Mouse (Mus musculus) hindbrain, embryonic 15.5 days (tissue): Measurements from ENCODE around the gene Strap. TPM values are rescaled to one million over a fixed set of nuclear protein-coding genes. Genes with fewer than 3 reads are reported as not detected.

Source experiments
- ATAC-seq: fragments of 200-750 bp; cut with Nextera tagmentation; 2 replicates; pipeline ENCODE4 v1.8.0; 2017; ENCODE audit warnings: low read depth, moderate number of reproducible peaks, moderate TSS enrichment; ENCODE audit not compliant: low FRiP score
- H3K27ac ChIP-seq: fragments of 300-500 bp; sonication (generic); replicated peaks from 2 replicates; pipeline ENCODE4 v1.5.1; 2015; ENCODE audit warnings: mild to moderate bottlenecking, inconsistent platforms
- H3K27me3 ChIP-seq: fragments of 300-500 bp; sonication (generic); 2 replicates; pipeline ENCODE4 v1.6.1; 2015; ENCODE audit warnings: control low read depth, inconsistent platforms
- H3K36me3 ChIP-seq: fragments of 300-500 bp; sonication (generic); 2 replicates; pipeline ENCODE4 v1.6.1; 2015; ENCODE audit warnings: control low read depth, inconsistent platforms
- H3K4me1 ChIP-seq: fragments of 300-500 bp; sonication (generic); replicated peaks from 2 replicates; pipeline ENCODE4 v1.6.1; 2015; ENCODE audit warnings: control low read depth, inconsistent platforms
- H3K4me2 ChIP-seq: fragments of 300-500 bp; sonication (generic); 2 replicates; pipeline ENCODE4 v1.6.1; 2015; ENCODE audit warnings: moderate library complexity, mild to moderate bottlenecking, inconsistent platforms
- H3K4me3 ChIP-seq: fragments of 300-500 bp; sonication (generic); 2 replicates; pipeline ENCODE4 v1.5.1; 2015; ENCODE audit warnings: mild to moderate bottlenecking, inconsistent platforms
- H3K9ac ChIP-seq: fragments of 300-500 bp; sonication (generic); 2 replicates; pipeline ENCODE4 v1.6.1; 2015; ENCODE audit warnings: inconsistent platforms
- H3K9me3 ChIP-seq: fragments of 300-500 bp; sonication (generic); 2 replicates; pipeline ENCODE4 v1.6.1; 2016; ENCODE audit warnings: control low read depth, inconsistent platforms
- WGBS: fragments of 180-500 bp; shearing (Covaris S2); methylation state at CpG from one replicate; pipeline ENCODE4 v1.1.7; 2015; 5-methylcytosine and 5-hydroxymethylcytosine counted together
- polyA plus RNA-seq: library from polyadenylated mRNA; unstranded; fragments of >200 nt; fragmentation: Nextera tagmentation; extraction: Ambion mirVana; gene quantifications from 2 replicates; pipeline ENCODE4 v1.2.1, GENCODE M21; 2015

Gene Strap
- polyA plus RNA-seq, 1 experiment from 2014 or later = 156 TPM

GRCm38 (mm10) chr6:137740972-137741371 lies 6.1 kb downstream of the Strap start:
- 95% methylated on average over 2 of the region's 2 CpGs for WGBS
- Histone ChIP-seq H3K4me2 (no peak overlapping the region), H3K36me3 (peaks cover 63% of the 10 kb centered on the region), H3K4me3 (no peak overlapping the region), H3K9me3 (no peaks in the 10 kb centered on the region), H3K27ac (no peak overlapping the region), H3K27me3 (no peaks in the 10 kb centered on the region), H3K4me1 (peaks cover 11% of the 10 kb centered on the region), H3K9ac (no peak overlapping the region)
- no peak for ATAC-seq

DNA sequence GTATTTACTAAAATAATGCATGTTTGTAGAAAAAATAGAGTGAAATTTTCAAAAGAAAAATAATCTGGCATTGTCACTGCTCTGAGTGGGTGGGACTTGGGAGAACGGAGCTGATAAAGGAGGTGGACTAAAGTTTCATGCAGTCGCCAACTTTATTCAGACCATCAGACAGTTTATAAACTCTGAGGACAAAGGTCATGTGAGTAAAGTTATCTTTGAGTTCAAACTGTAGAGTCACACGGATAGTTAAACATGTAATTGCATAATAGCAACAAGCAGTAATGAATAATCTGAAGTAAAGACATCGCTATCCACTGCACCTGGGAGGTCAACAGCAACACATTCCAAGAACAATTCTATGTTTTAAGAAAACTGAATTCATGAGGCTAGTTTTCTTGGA lies 9.8 kb downstream of the Strap start:
- H3K4me3 ChIP-seq = no peak overlapping the region
- no peak overlapping the region for H3K27ac ChIP-seq
- H3K27me3 ChIP-seq = no peaks in the 10 kb centered on the region
- no peak overlapping the region for H3K9ac ChIP-seq
- H3K36me3 ChIP-seq = peaks cover 80% of the 10 kb centered on the region
- H3K4me2 ChIP-seq = no peak overlapping the region
- 92% methylated on average over 4 of the region's 4 CpGs for WGBS
- ATAC-seq = no peak
- H3K9me3 ChIP-seq = no peaks in the 10 kb centered on the region
- no peaks in the 10 kb centered on the region for H3K4me1 ChIP-seq

DNA sequence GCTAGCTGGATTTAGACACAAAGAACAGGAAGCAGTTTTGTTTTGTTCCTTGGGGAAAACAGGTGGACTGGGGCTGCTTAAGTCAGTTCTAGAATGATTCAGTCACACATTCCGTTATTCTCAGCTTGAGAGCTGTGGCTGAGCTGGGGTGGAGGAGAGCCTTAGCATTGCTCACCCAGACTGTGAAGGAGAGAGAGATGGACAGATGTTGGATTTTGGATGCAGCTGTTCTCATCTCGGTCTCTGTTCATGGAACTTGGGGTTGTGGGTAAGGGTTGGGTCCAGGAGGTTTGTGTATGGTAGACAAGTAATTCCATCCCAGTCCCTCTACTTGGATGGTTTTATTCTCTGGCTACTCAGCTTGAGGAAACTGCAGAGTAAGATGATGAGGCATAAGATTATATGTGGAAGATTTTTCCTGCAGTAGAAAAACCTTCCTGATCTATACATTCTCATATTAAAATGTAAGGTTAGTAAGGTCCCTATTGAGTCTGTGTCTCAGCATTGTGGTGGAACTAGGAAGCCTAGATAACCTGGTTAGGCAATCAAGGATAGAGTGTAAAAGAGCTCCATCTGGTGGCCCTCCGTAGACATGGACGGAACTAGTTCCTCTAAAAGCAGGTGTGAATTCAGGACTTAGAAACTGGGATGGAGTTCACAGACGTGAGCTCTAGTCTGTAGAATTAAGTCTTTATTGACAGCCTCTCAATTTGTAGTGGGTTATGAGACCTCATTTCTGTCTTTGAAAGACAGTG lies 12.5 kb downstream of the Strap start:
- 75% methylated on average over 5 of the region's 5 CpGs for WGBS
- no peak overlapping the region for H3K4me2 ChIP-seq
- H3K4me3 ChIP-seq = no peak overlapping the region
- H3K9me3 ChIP-seq = no peaks in the 10 kb centered on the region
- H3K9ac ChIP-seq = no peak overlapping the region
- H3K27ac ChIP-seq = no peak overlapping the region
- H3K4me1 ChIP-seq = no peaks in the 10 kb centered on the region
- H3K27me3 ChIP-seq = no peaks in the 10 kb centered on the region
- ATAC-seq = peak; percentile 66; the same call in 1 of the 2 replicates
- H3K36me3 ChIP-seq = peaks cover 75% of the 10 kb centered on the region

DNA sequence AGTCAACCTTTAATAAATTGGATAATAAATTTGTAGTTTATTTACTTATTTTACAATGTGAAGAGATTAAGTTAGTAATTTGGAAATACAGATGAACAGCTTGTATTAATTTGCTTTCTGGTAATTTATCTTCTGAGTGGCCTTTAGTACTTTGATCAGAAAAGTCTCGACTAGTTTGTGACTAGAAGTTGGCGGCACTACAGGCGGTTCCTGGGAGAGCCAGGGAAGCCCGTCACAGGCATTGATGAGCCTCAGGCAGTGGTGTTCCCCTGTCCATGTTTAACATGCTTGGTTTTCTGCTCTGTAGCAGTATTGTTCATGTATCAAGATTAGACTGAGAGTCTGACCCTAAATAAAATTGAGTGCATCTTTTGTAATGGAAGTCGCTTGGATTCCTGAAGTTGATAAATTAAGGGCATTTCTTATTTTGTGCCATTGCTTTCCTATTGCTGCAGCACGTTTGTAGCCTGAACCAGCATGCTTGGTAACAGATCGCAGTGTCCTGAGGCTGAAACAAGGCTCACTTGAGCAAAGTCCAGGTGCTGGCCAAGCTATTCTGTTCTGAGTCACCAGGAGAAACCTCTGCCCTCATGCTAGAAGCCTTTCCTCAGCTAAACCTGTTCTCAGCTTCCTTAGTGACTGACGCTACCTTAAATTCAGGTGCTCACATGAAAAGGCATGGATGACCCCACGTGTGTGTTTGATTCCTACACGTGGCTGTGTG lies 16.8 kb downstream of the Strap start:
- Histone ChIP-seq H3K9me3 (no peaks in the 10 kb centered on the region), H3K4me2 (no peak overlapping the region), H3K27me3 (no peaks in the 10 kb centered on the region), H3K4me3 (no peak overlapping the region), H3K27ac (no peak overlapping the region), H3K9ac (no peak overlapping the region), H3K4me1 (peaks cover 14% of the 10 kb centered on the region), H3K36me3 (peaks cover 48% of the 10 kb centered on the region)
- no peak for ATAC-seq
- 89% methylated on average over 10 of the region's 10 CpGs for WGBS

DNA sequence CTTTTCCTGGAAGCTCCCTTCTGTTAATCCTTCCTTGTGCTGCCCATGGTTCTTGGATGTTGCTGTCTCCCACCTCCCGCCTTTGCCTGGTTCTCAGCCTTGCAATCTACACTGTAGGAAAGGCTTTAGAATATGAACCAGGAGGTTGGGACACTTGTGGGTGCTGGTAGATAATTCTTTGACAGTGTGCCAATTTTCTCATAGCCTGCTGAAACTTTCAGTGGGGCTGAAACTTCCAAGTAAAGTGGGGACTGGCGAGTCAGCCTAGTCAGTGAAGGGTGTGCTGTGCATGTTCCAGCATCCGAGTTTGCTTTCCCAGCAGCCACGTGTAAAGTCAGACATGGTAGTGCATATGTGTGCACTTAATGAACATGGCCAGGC lies 17.4 kb downstream of the Strap start:
- 92% methylated on average over 4 of the region's 4 CpGs for WGBS
- H3K27me3 ChIP-seq = no peaks in the 10 kb centered on the region
- H3K9ac ChIP-seq = no peak overlapping the region
- no peaks in the 10 kb centered on the region for H3K9me3 ChIP-seq
- H3K4me2 ChIP-seq = no peak overlapping the region
- peaks cover 14% of the 10 kb centered on the region for H3K4me1 ChIP-seq
- no peak for ATAC-seq
- H3K27ac ChIP-seq = no peak overlapping the region
- H3K4me3 ChIP-seq = no peak overlapping the region
- H3K36me3 ChIP-seq = peaks cover 46% of the 10 kb centered on the region

- Histone ChIP-seq H3K9ac (peak within 1 kb of the TSS; percentile 53), H3K9me3 (no peaks in the 10 kb centered on the region), H3K36me3 (peaks cover 31% of the 10 kb centered on the region), H3K27ac (no peak within 1 kb of the TSS), H3K27me3 (no peaks in the 10 kb centered on the region), H3K4me1 (peaks cover 14% of the 10 kb centered on the region), H3K4me2 (peak within 1 kb of the TSS; percentile 86), H3K4me3 (peak within 1 kb of the TSS; percentile 63)
- peak; percentile 81 for ATAC-seq
- WGBS = 13% methylated on average over 26 of the region's 26 CpGs
Measured at GRCm38 (mm10) chr6:137754056-137754856, 19.4 kb downstream of the Strap start, which contains the start of gene Dera. Dera (plus strand) TSS chr6:137754546.

DNA sequence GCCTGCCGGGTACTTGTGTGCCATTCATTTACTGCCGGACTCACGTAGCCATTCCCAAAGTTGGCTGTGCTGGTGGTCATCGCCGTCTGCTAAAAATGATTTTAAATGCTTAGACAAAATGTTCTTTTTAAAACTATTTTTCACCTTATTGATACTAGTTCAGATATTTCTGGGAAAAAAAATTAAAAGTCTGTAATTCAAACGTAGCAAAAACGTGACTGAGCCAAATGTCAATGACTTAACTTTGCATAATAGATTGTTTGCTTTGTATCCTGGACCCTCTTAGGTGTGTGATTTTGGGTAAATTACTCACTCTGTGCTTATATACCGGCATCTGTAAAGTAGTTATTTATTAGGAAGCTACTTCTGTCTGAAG lies 20.0 kb downstream of the Strap start:
- Histone ChIP-seq H3K4me3 (peak overlapping the region; percentile 63), H3K27me3 (no peaks in the 10 kb centered on the region), H3K4me2 (peak overlapping the region; percentile 86), H3K36me3 (peaks cover 25% of the 10 kb centered on the region), H3K27ac (no peak overlapping the region), H3K9ac (peak overlapping the region; percentile 53), H3K9me3 (no peaks in the 10 kb centered on the region), H3K4me1 (peaks cover 14% of the 10 kb centered on the region)
- no peak; the same call in 1 of the 2 replicates for ATAC-seq
- 5% methylated on average over 8 of the region's 8 CpGs for WGBS

- H3K9me3 ChIP-seq = no peaks in the 10 kb centered on the region
- H3K4me3 ChIP-seq = no peak overlapping the region
- peaks cover 15% of the 10 kb centered on the region for H3K36me3 ChIP-seq
- ATAC-seq = no peak
- 67% methylated on average over 5 of the region's 5 CpGs for WGBS
- H3K4me1 ChIP-seq = peaks cover 14% of the 10 kb centered on the region
- no peak overlapping the region for H3K9ac ChIP-seq
- H3K4me2 ChIP-seq = no peak overlapping the region
- no peak overlapping the region for H3K27ac ChIP-seq
- H3K27me3 ChIP-seq = no peaks in the 10 kb centered on the region
Measured at GRCm38 (mm10) chr6:137756310-137756709, 21.4 kb downstream of the Strap start.

DNA sequence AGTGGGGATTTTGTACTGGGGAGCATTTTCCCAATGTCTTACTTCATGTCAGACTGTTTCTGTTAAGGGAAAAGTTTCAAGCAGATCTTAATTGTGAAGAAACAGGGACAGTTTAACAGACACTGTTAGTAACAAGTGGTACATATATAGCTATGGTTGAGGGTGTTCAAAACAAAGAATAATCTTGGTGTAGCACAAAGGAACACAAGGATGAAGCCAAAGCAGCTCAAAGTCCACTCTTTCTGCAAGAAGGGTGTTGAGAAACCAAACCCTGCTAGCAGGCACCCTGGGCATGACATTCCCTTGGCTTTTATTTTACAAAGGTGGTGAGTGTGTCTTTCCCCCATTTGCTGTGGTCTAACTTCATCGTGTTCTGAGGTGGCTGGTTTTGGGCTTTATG lies 23.0 kb downstream of the Strap start:
- no peak for ATAC-seq
- 0 out of 2 replicates have a peak, but pooled peaks cover 1% of the 10 kb centered on the region for H3K36me3 ChIP-seq
- H3K9ac ChIP-seq = no peak overlapping the region
- H3K9me3 ChIP-seq = no peaks in the 10 kb centered on the region
- H3K4me3 ChIP-seq = no peak overlapping the region
- no peaks in the 10 kb centered on the region for H3K27me3 ChIP-seq
- H3K4me2 ChIP-seq = no peak overlapping the region
- 96% methylated on average over 1 of the region's 1 CpGs for WGBS
- peaks cover 14% of the 10 kb centered on the region for H3K4me1 ChIP-seq
- H3K27ac ChIP-seq = no peak overlapping the region

DNA sequence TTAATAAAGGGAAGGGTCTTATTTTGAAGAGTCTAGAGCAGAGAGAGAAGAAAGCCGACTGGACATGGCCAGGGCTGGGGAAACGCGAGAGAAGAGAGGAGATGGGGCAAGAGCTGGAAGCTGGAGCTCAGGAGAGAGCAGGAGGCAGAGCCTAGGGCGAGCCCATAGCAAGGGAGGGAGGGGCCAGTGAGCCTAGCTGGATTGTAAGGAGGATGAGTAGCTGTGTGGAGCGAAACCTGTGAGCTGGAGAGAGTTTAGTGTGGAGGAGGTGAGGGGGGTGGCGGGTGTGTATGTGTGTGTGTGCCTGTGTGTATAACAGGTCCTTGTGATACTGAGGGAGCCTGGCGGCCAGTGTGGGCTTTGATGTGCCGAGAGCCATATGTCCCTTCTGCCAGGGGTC lies 24.8 kb downstream of the Strap start:
- Histone ChIP-seq H3K27ac (no peak overlapping the region), H3K27me3 (no peaks in the 10 kb centered on the region), H3K9ac (no peak overlapping the region), H3K4me3 (no peak overlapping the region), H3K4me2 (no peak overlapping the region), H3K4me1 (peaks cover 7% of the 10 kb centered on the region), H3K36me3 (no peaks in the 10 kb centered on the region), H3K9me3 (no peaks in the 10 kb centered on the region)
- ATAC-seq = peak; percentile 43; the same call in 1 of the 2 replicates
- WGBS = 56% methylated on average over 8 of the region's 8 CpGs

- Histone ChIP-seq H3K4me1 (no peaks in the 10 kb centered on the region), H3K27me3 (no peaks in the 10 kb centered on the region), H3K9ac (no peak overlapping the region), H3K9me3 (no peaks in the 10 kb centered on the region), H3K4me3 (no peak overlapping the region), H3K36me3 (no peaks in the 10 kb centered on the region), H3K4me2 (no peak overlapping the region), H3K27ac (no peak overlapping the region)
- no peak for ATAC-seq
- WGBS = 75% methylated on average over 15 of the region's 15 CpGs
Measured at GRCm38 (mm10) chr6:137760966-137761365, 26.1 kb downstream of the Strap start.
